Mouse (Mus musculus) adrenal gland, postnatal 10 days (tissue): ENCODE results near the gene Yme1l1. TPM values are rescaled to one million over a fixed set of nuclear protein-coding genes. Genes with fewer than 3 reads are reported as not detected.
A peak's percentile ranks its signal among the peaks of the same experiment; 100 is the strongest.

Experiments used
- DNase-seq: peaks from one replicate; pipeline ENCODE4 v3.0.0; 2021; ENCODE audit warnings: mixed read lengths
- long read RNA-seq, 2 experiments: library from polyadenylated mRNA; stranded (forward); transcript quantifications; one replicate each; pipeline ENCODE4 v2.0.0; 2021
- total RNA-seq, 2 experiments: library from RNA; stranded (reverse); gene quantifications; 2 replicates each; pipeline ENCODE4 v1.2.3; 2021

Gene Yme1l1
- total RNA-seq, result 100 to 1,000 TPM in 1 of 2 experiments, 10 to 100 TPM in 1; 96.1 to 113 TPM
- long read RNA-seq, experiment 1, full-length matches to known transcripts, result 63 of 76 reads
- long read RNA-seq, experiment 1, partial matches to known transcripts, result 8 of 76 reads
- long read RNA-seq, experiment 1, other reads (novel, unspliced or antisense), result 5 of 76 reads
- long read RNA-seq, experiment 2, full-length matches to known transcripts, result 43 of 52 reads
- long read RNA-seq, experiment 2, partial matches to known transcripts, result 8 of 52 reads
- long read RNA-seq, experiment 2, other reads (novel, unspliced or antisense), result 1 of 52 reads

DNA sequence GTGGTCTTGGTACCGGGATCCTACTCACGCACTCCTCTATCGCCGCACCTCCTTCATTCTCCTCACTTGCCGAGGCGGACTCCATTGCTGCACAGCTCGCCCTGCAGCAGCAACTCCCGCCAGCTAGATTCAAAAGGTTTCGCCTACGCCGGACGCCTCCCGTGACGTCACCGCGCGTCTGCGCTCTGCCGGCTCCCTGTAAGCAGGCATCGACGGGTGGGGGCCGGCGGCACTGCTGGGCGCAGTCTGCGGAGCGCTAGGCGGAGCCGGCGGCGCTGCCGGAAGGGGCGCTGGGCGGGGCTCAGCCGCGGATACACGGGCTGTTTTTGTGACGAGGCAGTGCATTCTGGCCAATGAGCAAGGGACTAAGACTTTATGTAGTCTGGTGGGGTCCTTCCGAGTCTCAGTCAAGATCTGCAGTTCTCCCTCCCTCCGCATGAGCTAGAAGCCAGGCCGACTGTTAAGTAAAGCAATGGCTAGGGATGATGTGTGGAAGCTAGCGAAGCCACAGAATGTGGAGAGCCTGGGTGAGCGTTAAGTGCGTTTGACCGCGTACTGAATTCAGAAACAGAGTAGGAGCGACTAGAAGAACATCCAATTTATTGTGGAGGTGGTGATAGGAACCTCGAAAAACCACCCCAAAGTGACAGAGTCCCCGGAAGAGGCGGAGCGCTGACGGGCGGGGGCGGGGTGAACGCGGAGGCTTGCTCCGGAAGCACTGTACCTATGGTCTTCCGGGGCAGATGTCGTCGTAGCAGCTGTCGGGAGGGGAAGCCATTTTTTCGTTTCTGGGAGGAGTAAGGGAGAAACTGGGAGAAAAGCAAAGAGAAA lies at the start of gene Yme1l1, which contains the start of gene Mastl:
Yme1l1 (plus strand) TSS at position 593 of the 831 bp plus-strand sequence.
Mastl (minus strand) TSS at position 248 of the 831 bp plus-strand sequence.
- peak; percentile 98 for DNase-seq

DNA sequence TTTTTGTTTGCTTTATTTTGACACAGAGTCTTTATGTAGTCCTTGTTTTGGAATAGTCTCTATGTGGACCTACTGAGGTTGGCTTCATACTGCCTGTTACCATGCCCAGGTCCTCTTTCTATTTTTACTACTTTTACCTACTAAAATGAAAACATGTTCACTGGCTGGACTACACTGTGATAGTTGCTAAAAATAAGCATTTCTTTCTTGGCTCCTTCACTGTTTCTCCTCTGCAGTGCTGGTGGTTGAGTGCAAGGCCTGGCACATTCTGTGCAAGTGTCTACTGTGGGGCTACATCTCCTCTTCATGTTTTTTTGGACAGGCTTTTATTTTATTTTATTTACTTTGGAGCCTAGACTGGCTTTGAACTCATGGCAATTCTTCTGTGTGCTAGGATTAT lies 36.6 kb upstream of the Yme1l1 start:
- no peak for DNase-seq

DNA sequence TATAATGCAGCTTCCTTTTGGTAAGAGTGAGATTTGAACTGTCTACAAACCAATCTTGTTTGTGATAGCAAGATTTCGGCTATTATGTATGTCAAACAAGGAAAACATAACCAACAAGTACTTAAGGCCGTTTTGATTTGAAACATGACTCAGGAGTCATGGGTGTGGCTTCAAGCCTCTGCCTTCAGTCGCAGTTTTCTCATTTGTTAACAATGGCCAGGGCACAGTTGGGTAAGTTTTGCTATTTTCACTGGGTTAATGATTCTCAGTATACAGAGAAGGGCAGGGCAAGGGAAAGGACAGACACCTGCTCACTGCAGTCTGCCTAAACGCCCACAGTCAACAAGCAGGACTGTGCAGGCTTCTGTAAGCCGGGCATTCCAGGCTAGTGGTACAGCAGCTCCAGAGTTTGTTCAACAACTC lies 959 bp upstream of the Yme1l1 start:
- DNase-seq, result no peak

DNA sequence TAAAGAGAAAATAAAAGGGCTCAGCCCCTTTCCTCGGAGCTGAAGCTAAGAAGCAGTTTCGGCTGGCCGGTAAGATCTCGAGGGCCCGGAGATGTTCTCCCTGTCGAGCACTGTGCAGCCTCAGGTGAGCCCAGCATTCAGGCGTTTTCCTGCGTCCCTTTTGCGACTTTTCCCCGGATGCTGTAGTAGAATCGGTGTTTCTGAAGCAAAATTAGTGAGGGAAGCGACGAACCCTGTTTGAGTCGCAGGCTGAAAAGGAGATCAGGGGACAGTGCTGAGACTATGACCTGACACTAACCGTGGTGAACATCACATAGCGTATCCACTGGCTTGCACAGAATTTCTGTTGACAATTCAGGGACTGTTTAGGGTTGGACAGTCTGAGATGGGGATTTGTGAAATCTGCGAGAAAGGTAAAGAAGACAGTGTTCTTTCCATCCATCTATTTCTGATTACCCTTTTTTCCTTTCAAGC lies 476 bp downstream of the Yme1l1 start:
- no peak for DNase-seq

DNA sequence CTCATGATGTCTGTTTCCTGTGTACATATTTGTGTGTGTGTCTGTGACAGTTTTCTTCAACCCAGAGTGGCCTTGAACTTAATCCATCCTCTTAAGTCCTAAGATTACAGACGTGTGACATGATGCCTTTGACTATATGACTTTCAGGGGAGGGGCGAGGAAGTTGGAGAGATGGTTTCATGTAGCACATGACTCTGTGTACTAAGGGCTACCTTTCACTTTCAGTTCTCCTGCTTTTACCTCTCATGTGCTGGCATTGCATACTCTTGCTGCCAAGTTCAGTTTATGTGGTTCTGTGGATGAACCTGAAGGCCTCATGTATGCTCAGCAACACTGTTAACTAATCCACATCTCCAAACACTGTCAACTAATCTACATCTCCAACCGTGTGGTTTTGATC lies 16.1 kb downstream of the Yme1l1 start:
- no peak for DNase-seq

DNA sequence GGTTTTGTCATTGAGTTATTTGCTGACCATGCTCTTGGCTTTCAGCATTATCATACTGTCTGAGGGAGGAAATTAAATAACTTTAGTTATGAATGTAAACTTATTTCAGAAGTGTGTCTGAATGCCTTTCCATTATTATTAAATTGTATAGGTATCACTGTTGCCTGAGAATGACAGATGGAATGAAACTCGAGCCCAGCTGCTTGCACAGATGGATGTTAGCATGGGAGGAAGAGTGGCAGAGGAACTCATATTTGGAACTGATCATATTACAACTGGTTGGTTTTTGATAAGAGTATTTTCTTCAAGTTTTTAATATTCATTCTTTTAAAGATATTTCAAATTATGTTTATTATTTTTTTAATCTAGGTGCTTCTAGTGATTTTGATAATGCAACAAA lies 38.2 kb downstream of the Yme1l1 start:
- no peak for DNase-seq

DNA sequence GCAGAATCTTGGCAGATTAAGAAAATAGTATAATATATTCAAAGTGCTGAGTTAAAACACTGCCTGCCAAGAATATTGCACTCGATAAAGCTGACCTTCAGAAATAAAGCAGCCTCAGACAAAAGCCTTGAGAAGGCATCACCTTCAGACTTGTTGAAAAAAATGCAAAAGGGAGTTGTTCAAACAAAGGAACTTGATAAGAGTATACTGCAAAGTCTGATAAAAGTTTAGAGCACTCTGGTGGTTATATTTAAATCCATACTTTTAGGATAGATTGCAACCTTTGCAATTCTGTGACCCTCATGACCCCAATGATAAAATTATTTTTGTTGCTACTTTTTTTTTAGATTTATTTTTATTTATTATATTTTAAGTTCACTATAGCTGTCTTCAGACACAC lies 44.9 kb downstream of the Yme1l1 start:
- no peak for DNase-seq

DNA sequence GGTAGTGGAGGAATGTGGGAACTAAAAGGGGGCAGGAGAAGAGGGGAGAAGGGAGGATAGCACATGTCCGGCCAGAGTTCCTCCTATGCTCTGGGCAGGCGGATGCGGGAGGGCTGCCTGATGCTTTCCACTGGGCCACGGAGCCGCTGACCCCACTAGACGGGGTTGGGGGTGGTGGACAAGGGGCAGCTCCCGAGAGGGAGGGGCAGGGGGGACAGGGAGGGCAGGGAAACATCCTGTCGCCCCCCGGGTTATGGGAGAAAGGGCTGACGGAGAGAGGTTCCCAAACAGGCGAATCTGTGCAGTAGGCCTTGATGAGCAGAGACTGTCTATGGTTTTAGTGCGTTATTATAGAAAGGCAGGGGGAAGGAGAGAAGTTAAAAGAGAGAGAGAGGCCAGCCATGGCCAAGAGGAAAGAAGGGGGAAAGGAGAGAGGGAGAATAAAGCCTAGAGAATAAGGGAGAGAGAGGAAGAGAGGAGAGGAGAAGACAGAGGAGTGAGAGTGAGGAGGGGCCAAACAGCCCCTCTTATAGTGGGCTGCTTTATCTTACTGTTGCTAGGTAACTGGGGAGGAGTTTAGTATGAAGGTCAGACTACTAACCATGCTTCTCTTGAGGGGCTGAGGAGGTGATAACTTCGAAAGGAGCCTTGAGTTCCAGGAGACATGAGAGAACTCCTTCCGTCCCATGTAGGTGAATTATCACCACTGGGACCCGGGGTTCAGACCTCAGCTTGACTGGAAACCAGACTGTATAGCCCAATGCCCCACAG lies 46.9 kb downstream of the Yme1l1 start:
- peak; percentile 14 for DNase-seq

DNA sequence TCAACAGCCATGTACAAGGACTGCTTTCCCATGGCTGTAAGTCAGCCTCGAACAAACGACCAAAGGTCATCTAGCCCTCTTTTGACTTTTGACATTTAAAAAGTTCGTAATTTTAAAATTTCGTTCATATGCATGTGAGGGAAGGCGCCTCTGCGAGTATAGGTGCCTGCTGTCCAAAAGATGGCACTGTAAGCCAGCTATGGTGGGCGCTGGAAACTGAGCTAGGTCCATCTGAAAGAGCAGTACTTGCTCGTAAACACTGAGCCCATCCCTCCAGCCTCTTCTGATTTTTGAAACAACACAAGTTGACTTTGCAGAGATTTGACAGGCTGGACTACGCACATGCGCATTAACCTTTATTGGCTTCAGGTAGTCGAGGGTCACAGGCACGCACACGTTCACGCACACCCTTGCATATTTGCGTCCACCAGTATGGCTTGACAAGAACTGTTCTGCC lies 50.9 kb downstream of the Yme1l1 start, which contains the start of gene 4931423N10Rik:
4931423N10Rik (plus strand) TSS at position 407 of the 457 bp plus-strand sequence.
- peak; percentile 8 for DNase-seq

DNA sequence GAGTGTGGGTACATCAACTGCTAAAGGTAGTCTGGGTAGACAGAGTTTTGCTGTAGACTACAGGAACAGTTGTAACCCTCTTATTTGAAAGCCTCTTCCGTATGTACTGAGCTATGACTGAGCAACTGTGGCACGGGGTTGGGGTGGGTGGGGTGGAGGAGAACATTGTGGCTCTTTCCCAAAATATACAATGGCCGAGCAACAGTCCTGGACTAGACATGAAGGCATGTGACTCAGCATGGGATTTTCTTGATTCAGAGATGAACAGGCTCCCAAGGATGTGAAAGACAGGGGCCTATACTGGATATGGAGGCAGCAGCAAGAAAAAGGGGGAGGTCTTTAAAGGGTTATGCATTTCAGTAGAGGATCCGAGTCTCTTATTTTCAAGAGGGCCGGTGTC lies 57.5 kb downstream of the Yme1l1 start:
- no peak for DNase-seq

DNA sequence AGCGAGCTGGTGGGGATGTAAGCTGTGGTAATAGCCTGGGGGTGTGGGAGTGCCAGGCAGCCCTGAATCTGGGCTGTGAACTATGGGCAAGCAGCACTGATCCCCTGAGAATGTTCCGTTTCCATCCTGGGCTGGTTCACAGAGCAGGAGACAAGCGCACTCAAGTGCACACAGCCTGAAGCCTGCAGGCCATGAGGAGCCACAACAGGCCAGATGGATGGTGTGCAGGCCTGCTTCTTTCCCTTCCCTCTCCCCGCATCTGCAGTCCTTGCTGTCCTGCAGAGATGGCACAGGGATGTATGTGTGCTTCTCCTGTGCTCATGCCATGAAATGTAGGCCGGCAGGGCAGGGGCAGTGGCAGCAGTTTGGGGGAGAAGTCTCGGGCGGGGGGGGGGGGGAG lies 69.0 kb downstream of the Yme1l1 start:
- no peak for DNase-seq

DNA sequence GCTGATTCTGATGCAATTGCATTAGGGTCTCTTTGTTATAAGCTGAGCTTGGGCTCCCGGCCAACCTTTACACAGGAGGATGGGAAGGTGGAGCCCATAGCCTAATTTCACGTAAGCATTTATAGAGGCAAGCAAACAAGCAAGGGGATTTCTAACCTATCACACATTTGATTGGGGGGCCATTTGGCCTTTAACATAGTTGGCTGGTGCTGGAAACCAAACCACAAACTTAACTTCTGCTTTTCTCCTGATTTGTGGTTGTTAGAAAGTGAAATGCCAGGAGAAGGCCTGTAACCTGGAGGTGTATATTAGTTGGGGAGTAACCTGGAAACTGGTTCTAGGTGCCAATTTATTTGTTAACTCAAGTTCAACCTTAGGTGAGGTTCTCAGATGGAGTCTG lies 72.3 kb downstream of the Yme1l1 start:
- no peak for DNase-seq

DNA sequence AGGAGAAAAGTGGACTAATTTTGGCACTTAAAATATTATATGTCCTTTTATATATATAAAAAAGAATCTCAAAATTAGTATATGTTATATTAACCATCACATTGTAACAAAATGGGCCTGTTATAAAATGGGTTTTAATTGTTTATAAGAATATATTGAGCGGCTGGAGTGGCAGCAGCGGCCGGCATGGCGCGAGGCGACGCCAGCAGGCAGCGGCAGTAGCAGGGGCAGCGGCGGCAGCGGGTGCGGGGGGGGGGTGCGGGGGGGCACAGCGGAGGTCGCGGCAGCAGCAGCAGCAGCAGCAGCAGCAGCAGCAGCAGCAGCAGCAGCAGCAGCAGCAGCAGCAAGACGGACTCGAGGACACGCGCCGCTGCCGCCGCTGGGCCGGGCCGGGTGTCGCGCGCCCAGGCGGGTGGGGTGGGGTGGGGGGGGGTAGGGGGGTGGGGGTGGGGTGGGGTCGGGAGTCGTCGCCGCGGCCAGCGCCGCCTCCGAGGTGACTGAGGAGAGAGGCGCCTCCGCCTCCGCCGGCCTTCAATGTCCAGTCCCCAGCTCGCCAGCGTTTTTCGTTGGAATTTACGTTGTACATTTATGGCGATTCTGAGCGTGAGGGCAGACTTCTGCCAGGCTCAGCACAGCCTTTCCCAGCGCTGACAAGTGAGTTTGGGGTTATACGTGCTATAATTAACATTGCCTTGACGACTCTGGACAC lies 78.0 kb downstream of the Yme1l1 start:
- peak; percentile 23 for DNase-seq

Other genes starting within 250 kb of the Yme1l1 start
- 10 to 100 TPM; 57.6 to 57.8 TPM for gene Abi1, start 116.1 kb upstream of the Yme1l1 start, total RNA-seq
- 10 to 100 TPM; 65.0 to 68.6 TPM for gene Acbd5, start 88.2 kb upstream of the Yme1l1 start, total RNA-seq
- gene Mastl, start 345 bp upstream of the Yme1l1 start, total RNA-seq, result 1 to 10 TPM; 4.3 to 6.2 TPM
- not detected for gene 4931423N10Rik, start 51.1 kb downstream of the Yme1l1 start, total RNA-seq
- gene Nxph2, start 164.9 kb downstream of the Yme1l1 start, total RNA-seq, result not detected